Mouse (Mus musculus): ENCODE results near the gene Cul4b.
"Not testable (repeated sequence)": the region's sequence is repeated elsewhere in the genome, so short reads cannot be mapped to it uniquely, and the experiment has no call there.

DNA sequence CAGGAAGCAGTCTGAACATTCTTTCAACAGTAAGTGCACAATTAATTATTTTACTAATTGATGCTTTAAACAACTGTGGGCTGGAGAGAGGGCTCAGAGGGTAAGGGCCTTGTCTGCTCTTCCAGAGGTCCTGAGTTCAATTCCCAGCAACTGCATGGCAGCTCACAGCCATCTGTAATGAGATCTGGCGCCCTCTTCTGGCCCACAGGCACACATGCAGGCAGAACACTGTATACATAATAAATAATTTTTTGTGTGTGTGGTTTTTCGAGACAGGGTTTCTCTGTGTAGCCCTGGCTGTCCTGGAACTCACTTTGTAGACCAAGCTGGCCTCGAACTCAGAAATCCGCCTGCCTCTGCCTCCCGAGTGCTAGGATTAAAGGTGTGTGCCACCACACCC is 73.8 kb downstream of the Cul4b start:
- TF ChIP-seq E2F4 (IDR thresholded peaks at IDR 0.05; ENCODE audit: insufficient read depth); MAX (IDR thresholded peaks at IDR 0.05; ENCODE audit: low read depth); POLR2A (IDR thresholded peaks at IDR 0.05; ENCODE audit: insufficient read length, low read depth); CEBPB (IDR thresholded peaks at IDR 0.05; ENCODE audit: insufficient read depth, poor library complexity, severe bottlenecking); TCF12 (IDR thresholded peaks at IDR 0.05; ENCODE audit: insufficient read depth, poor library complexity, severe bottlenecking); TCF3 (IDR thresholded peaks at IDR 0.05; ENCODE audit: insufficient read length, low read depth); MYOG (IDR thresholded peaks at IDR 0.05; ENCODE audit: control insufficient read depth in 1 of 3, insufficient read depth in 1 of 3, insufficient read length in 2 of 3, low read depth in 2 of 3); MYOD1 (IDR thresholded peaks at IDR 0.05; ENCODE audit: control insufficient read depth in 1 of 3, insufficient read length in 2 of 3, low read depth in 2 of 3): not testable (repeated sequence)

All from myocyte (in vitro differentiated cells).